Mouse (Mus musculus): Measurements from ENCODE around the gene Svop. TPM values are rescaled to one million over a fixed set of nuclear protein-coding genes. Genes with fewer than 3 reads are reported as not detected.

Gene Svop
- polyA plus RNA-seq, 1 experiment from 2014 or later = 1.4 TPM

GRCm38 (mm10) chr5:114113334-114113733 lies 22.0 kb upstream of the Svop start:
- Histone ChIP-seq H3K4me1 (replicated peaks; ENCODE audit: control insufficient read depth, insufficient read depth, low read length) (no peaks in the 10 kb centered on the region), H3K4me3 (ENCODE audit: low read depth, low read length) (no peak overlapping the region), H3K27me3 (replicated peaks; ENCODE audit: control insufficient read depth, insufficient read depth, low read length) (no peaks in the 10 kb centered on the region), H3K9me3 (ENCODE audit: control insufficient read depth) (no peaks in the 10 kb centered on the region), H3K36me3 (ENCODE audit: control insufficient read depth, insufficient read depth) (peaks cover 78% of the 10 kb centered on the region), H3K4me2 (replicated peaks; ENCODE audit: low read depth) (no peak overlapping the region), H3K27ac (ENCODE audit: low read depth, low read length) (no peak overlapping the region), H3K9ac (ENCODE audit: low read depth, low read length) (no peak overlapping the region)
- WGBS = 88% methylated on average over 6 of the region's 6 CpGs
- ATAC-seq = no peak
- TF ChIP-seq CTCF (IDR thresholded peaks at IDR 0.05; ENCODE audit: low read depth) = peak; percentile 49

- Histone ChIP-seq H3K27me3 (replicated peaks; ENCODE audit: control insufficient read depth, insufficient read depth, low read length) (no peaks in the 10 kb centered on the region), H3K9me3 (ENCODE audit: control insufficient read depth) (no peaks in the 10 kb centered on the region), H3K4me1 (replicated peaks; ENCODE audit: control insufficient read depth, insufficient read depth, low read length) (no peaks in the 10 kb centered on the region), H3K9ac (ENCODE audit: low read depth, low read length) (no peak overlapping the region), H3K4me2 (replicated peaks; ENCODE audit: low read depth) (no peak overlapping the region), H3K4me3 (ENCODE audit: low read depth, low read length) (no peak overlapping the region), H3K36me3 (ENCODE audit: control insufficient read depth, insufficient read depth) (peaks cover 75% of the 10 kb centered on the region), H3K27ac (ENCODE audit: low read depth, low read length) (no peak overlapping the region)
- ATAC-seq = no peak
- 91% methylated on average over 16 of the region's 16 CpGs for WGBS
- TF ChIP-seq CTCF (IDR thresholded peaks at IDR 0.05; ENCODE audit: low read depth) = no peak
Measured at GRCm38 (mm10) chr5:114106391-114106935, 15.1 kb upstream of the Svop start.

- peaks cover 41% of the 10 kb centered on the region for H3K36me3 ChIP-seq (ENCODE audit: control insufficient read depth, insufficient read depth)
- no peak for TF ChIP-seq CTCF (IDR thresholded peaks at IDR 0.05; ENCODE audit: low read depth)
- ATAC-seq = no peak
- WGBS = 86% methylated on average over 1 of the region's 1 CpGs
- no peaks in the 10 kb centered on the region for H3K9me3 ChIP-seq (ENCODE audit: control insufficient read depth)
- no peaks in the 10 kb centered on the region for H3K27me3 ChIP-seq (replicated peaks; ENCODE audit: control insufficient read depth, insufficient read depth, low read length)
- H3K9ac ChIP-seq (ENCODE audit: low read depth, low read length) = no peak overlapping the region
- no peak overlapping the region for H3K4me2 ChIP-seq (replicated peaks; ENCODE audit: low read depth)
- H3K4me3 ChIP-seq (ENCODE audit: low read depth, low read length) = no peak overlapping the region
- no peak overlapping the region for H3K27ac ChIP-seq (ENCODE audit: low read depth, low read length)
- H3K4me1 ChIP-seq (replicated peaks; ENCODE audit: control insufficient read depth, insufficient read depth, low read length) = 0 out of 2 replicates have a peak, but pooled peaks cover 3% of the 10 kb centered on the region
Measured at GRCm38 (mm10) chr5:114102807-114103206, 11.4 kb upstream of the Svop start.

- Histone ChIP-seq H3K36me3 (ENCODE audit: control insufficient read depth, insufficient read depth) (peaks cover 35% of the 10 kb centered on the region), H3K4me2 (replicated peaks; ENCODE audit: low read depth) (no peak overlapping the region), H3K4me3 (ENCODE audit: low read depth, low read length) (no peak overlapping the region), H3K9me3 (ENCODE audit: control insufficient read depth) (no peaks in the 10 kb centered on the region), H3K27me3 (replicated peaks; ENCODE audit: control insufficient read depth, insufficient read depth, low read length) (no peaks in the 10 kb centered on the region), H3K9ac (ENCODE audit: low read depth, low read length) (no peak overlapping the region), H3K27ac (ENCODE audit: low read depth, low read length) (no peak overlapping the region), H3K4me1 (replicated peaks; ENCODE audit: control insufficient read depth, insufficient read depth, low read length) (0 out of 2 replicates have a peak, but pooled peaks cover 3% of the 10 kb centered on the region)
- no peak for ATAC-seq
- TF ChIP-seq CTCF (IDR thresholded peaks at IDR 0.05; ENCODE audit: low read depth) = no peak
- WGBS = 83% methylated on average over 4 of the region's 4 CpGs
Measured at GRCm38 (mm10) chr5:114101873-114102272, 10.5 kb upstream of the Svop start.

GRCm38 (mm10) chr5:114100390-114101099 lies 9.2 kb upstream of the Svop start:
- Histone ChIP-seq H3K9me3 (ENCODE audit: control insufficient read depth) (no peaks in the 10 kb centered on the region), H3K4me2 (replicated peaks; ENCODE audit: low read depth) (peak overlapping the region; percentile 95), H3K36me3 (ENCODE audit: control insufficient read depth, insufficient read depth) (peaks cover 24% of the 10 kb centered on the region), H3K27me3 (replicated peaks; ENCODE audit: control insufficient read depth, insufficient read depth, low read length) (no peaks in the 10 kb centered on the region), H3K4me1 (replicated peaks; ENCODE audit: control insufficient read depth, insufficient read depth, low read length) (0 out of 2 replicates have a peak, but pooled peaks cover 3% of the 10 kb centered on the region), H3K4me3 (ENCODE audit: low read depth, low read length) (peak overlapping the region; percentile 93), H3K9ac (ENCODE audit: low read depth, low read length) (peak overlapping the region; percentile 85), H3K27ac (ENCODE audit: low read depth, low read length) (peak overlapping the region; percentile 28; the same call in 1 of the 2 replicates)
- WGBS = 3% methylated on average over 47 of the region's 64 CpGs
- peak; percentile 64 for ATAC-seq
- no peak for TF ChIP-seq CTCF (IDR thresholded peaks at IDR 0.05; ENCODE audit: low read depth)

- Histone ChIP-seq H3K9me3 (ENCODE audit: control insufficient read depth) (no peaks in the 10 kb centered on the region), H3K9ac (ENCODE audit: low read depth, low read length) (peak overlapping the region; percentile 85), H3K4me2 (replicated peaks; ENCODE audit: low read depth) (peak overlapping the region; percentile 95), H3K4me1 (replicated peaks; ENCODE audit: control insufficient read depth, insufficient read depth, low read length) (0 out of 2 replicates have a peak, but pooled peaks cover 3% of the 10 kb centered on the region), H3K27ac (ENCODE audit: low read depth, low read length) (peak overlapping the region; percentile 28; the same call in 1 of the 2 replicates), H3K36me3 (ENCODE audit: control insufficient read depth, insufficient read depth) (peaks cover 19% of the 10 kb centered on the region), H3K27me3 (replicated peaks; ENCODE audit: control insufficient read depth, insufficient read depth, low read length) (no peaks in the 10 kb centered on the region), H3K4me3 (ENCODE audit: low read depth, low read length) (peak overlapping the region; percentile 93)
- ATAC-seq = peak; percentile 89
- WGBS = 9% methylated on average over 37 of the region's 37 CpGs
- peak; percentile 9; the same call in 1 of the 2 replicates for TF ChIP-seq CTCF (IDR thresholded peaks at IDR 0.05; ENCODE audit: low read depth)
Measured at GRCm38 (mm10) chr5:114099709-114100389, 8.5 kb upstream of the Svop start.

Measured in intestine, postnatal 0 days (tissue).